Mouse (Mus musculus) embryonic facial prominence, embryonic 14.5 days (tissue): ENCODE measurements around the gene Sfrp2. TPM values are rescaled to one million over a fixed set of nuclear protein-coding genes. Genes with fewer than 3 reads are reported as not detected.

Source experiments
- ATAC-seq: fragments of 200-750 bp; cut with Nextera tagmentation; 2 replicates; pipeline ENCODE4 v1.8.0; 2017; ENCODE audit warnings: low read depth, moderate number of reproducible peaks, moderate TSS enrichment
- DNase-seq: peaks from one replicate; pipeline ENCODE4 v3.0.0-alpha.2; 2015; ENCODE audit warnings: low spot score
- H3K27ac ChIP-seq: fragments of 300-500 bp; sonication (generic); replicated peaks from 2 replicates; pipeline ENCODE4 v1.5.1; 2014; ENCODE audit warnings: low read depth, mild to moderate bottlenecking, low read length, moderate library complexity
- H3K27me3 ChIP-seq: fragments of 300-500 bp; sonication (generic); replicated peaks from 2 replicates; pipeline ENCODE4 v1.6.1; 2014; ENCODE audit warnings: low read length; ENCODE audit not compliant: control insufficient read depth, insufficient read depth
- H3K36me3 ChIP-seq: fragments of 300-500 bp; sonication (generic); 2 replicates; pipeline ENCODE4 v1.6.1; 2014; ENCODE audit warnings: low read length, mixed read lengths; ENCODE audit not compliant: control insufficient read depth, insufficient read depth
- H3K4me1 ChIP-seq: fragments of 300-500 bp; sonication (generic); 2 replicates; pipeline ENCODE4 v1.6.1; 2014; ENCODE audit warnings: antibody characterized with exemption, low read length; ENCODE audit not compliant: control insufficient read depth, insufficient read depth
- H3K4me2 ChIP-seq: fragments of 300-500 bp; sonication (generic); 2 replicates; pipeline ENCODE4 v1.6.1; 2014; ENCODE audit warnings: low read depth, mild to moderate bottlenecking, low read length, moderate library complexity, mixed read lengths
- H3K4me3 ChIP-seq: fragments of 300-500 bp; sonication (generic); 2 replicates; pipeline ENCODE4 v1.5.1; 2014; ENCODE audit warnings: low read depth, mild to moderate bottlenecking, low read length
- H3K9ac ChIP-seq: fragments of 300-500 bp; sonication (generic); 2 replicates; pipeline ENCODE4 v1.6.1; 2014; ENCODE audit warnings: low read depth, mild to moderate bottlenecking, low read length, moderate library complexity, mixed read lengths
- H3K9me3 ChIP-seq: fragments of 300-500 bp; sonication (generic); 2 replicates; pipeline ENCODE4 v1.6.1; 2016; ENCODE audit warnings: low read length; ENCODE audit not compliant: control insufficient read depth
- WGBS: fragments of 180-500 bp; shearing (Covaris S2); extraction: QIAGEN DNeasy Blood & Tissue Kit; methylation state at CpG from one replicate; pipeline ENCODE4 v1.1.7; 2014; 5-methylcytosine and 5-hydroxymethylcytosine counted together
- polyA plus RNA-seq: library from polyadenylated mRNA; unstranded; fragments of >200 nt; fragmentation: Nextera tagmentation; extraction: Ambion mirVana; gene quantifications from 2 replicates; pipeline ENCODE4 v1.2.1, GENCODE M21; 2014

The Sfrp2 gene
- polyA plus RNA-seq, 1 experiment from 2014 or later, result 605 TPM

DNA sequence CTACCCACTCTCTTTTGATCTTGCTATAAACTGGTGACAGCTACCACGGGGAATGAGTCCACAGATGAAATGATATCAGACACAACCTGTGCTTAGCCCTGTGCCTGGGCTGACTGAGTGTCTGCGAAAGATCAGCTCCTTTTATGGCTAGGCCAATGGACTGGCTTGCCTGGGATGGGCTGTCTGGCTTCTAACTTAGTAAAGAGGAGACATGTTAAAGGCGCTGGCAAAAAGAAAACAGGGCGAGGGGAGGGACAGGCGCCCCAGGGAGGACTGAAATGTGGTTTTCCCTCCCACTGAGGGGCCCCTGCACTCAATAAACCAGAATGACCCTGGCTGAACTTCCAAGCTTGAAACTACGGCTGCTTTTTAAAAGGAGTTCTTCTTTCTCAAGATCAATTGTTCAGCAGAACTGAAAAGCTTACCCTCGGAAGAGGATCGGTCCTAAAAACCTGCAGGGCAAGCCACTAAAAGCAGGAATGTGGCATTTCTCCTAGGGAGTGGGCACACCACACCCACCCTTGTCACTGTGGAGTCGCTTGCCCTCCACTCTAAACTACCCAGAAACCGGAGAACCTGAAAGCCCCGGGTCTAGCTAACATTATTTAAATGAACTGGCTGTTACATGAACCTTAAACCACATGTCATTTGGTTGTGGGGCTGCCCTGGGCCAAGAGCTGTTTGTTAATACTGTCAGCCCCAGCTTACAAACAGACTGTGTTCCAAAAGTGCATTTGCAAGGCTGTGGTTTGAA, 17.8 kb downstream of the Sfrp2 start:
- 9% methylated on average over 11 of the region's 11 CpGs for WGBS
- Histone ChIP-seq H3K9me3 (no peaks in the 10 kb centered on the region), H3K27me3 (no peaks in the 10 kb centered on the region), H3K4me1 (peaks cover 23% of the 10 kb centered on the region), H3K36me3 (no peaks in the 10 kb centered on the region), H3K4me2 (peak overlapping the region; percentile 40), H3K4me3 (no peak overlapping the region), H3K27ac (peak overlapping the region; percentile 67), H3K9ac (no peak overlapping the region)
- peak; percentile 77 for DNase-seq
- peak; percentile 73 for ATAC-seq

DNA sequence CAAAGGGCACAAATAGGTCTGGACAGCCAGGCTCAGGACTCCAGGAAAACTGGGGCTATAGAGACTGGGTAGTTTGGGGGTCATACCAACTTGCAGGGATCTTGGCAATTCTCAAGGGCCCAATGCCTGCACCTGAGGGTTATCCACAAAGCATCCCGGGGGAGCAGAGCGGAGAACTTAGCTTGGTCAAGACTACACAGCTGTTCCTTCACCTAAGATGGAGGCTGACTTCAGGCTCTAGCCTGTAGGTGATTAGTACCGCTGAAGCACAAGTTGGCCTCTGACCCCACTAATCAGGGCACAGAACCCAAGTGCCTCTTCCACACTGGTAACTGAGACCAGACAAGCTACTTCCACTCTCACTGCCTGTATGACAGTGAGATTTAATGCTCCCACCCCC, 18.6 kb downstream of the Sfrp2 start:
- ATAC-seq, result no peak
- WGBS, result 39% methylated on average over 3 of the region's 3 CpGs
- Histone ChIP-seq H3K27me3 (no peaks in the 10 kb centered on the region), H3K36me3 (no peaks in the 10 kb centered on the region), H3K9ac (no peak overlapping the region), H3K4me1 (peaks cover 28% of the 10 kb centered on the region), H3K9me3 (no peaks in the 10 kb centered on the region), H3K4me2 (peak overlapping the region; percentile 40), H3K27ac (peak overlapping the region; percentile 36; the same call in 1 of the 2 replicates), H3K4me3 (no peak overlapping the region)
- DNase-seq, result no peak

DNA sequence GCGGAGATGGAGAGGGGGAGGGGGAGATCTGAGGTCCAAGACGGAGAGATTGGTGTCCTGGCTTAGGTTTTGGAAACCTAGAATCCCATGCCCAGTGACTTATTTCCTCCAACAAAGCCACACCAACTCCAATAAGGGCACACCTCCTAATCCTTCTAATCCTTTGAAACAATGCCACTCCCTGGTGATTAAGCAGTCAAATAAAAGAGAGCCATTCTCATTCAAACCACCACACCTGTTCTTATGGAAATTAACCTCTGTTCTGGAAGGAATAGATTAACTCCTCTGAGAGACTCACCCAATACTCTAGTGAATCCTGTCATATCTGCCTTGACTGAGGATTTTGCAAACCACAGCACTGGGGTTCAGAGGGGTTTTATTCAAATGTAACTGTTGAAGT, 21.0 kb downstream of the Sfrp2 start:
- no peaks in the 10 kb centered on the region for H3K27me3 ChIP-seq
- H3K4me1 ChIP-seq, result peaks cover 31% of the 10 kb centered on the region
- H3K36me3 ChIP-seq, result no peaks in the 10 kb centered on the region
- WGBS, result 90% methylated on average over 2 of the region's 2 CpGs
- ATAC-seq, result no peak
- no peak overlapping the region for H3K4me3 ChIP-seq
- H3K4me2 ChIP-seq, result no peak overlapping the region
- no peak overlapping the region for H3K27ac ChIP-seq
- H3K9ac ChIP-seq, result no peak overlapping the region
- H3K9me3 ChIP-seq, result no peaks in the 10 kb centered on the region
- no peak for DNase-seq

DNA sequence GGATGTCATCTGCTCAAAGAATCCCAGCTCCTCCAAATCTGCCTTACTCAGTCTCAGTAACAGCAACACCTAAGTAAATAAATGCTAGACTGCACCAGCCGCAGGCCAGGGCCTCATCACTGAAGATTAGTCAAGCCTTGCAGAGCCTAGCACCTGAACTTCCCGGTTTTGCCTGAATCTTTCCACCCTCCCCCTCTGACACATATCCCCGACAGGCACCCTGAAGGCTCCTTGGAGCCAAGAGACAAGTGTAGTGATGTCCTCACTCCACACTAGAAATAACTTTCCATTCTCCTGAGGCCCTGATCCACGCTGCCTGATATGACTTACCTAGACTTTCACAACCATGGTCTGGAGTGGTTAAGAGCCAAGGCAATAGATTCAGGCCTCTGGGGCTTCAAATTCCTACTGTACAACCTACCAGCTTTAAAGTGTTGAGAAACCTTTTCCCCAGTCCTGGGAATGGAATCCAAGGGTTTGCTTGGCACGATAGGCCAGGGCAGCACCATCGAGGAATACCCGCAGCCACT, 21.7 kb downstream of the Sfrp2 start:
- 86% methylated on average over 7 of the region's 7 CpGs for WGBS
- ATAC-seq, result no peak
- no peaks in the 10 kb centered on the region for H3K9me3 ChIP-seq
- H3K27ac ChIP-seq, result no peak overlapping the region
- peaks cover 31% of the 10 kb centered on the region for H3K4me1 ChIP-seq
- no peak overlapping the region for H3K4me2 ChIP-seq
- H3K36me3 ChIP-seq, result no peaks in the 10 kb centered on the region
- H3K4me3 ChIP-seq, result no peak overlapping the region
- no peaks in the 10 kb centered on the region for H3K27me3 ChIP-seq
- H3K9ac ChIP-seq, result no peak overlapping the region
- no peak for DNase-seq

DNA sequence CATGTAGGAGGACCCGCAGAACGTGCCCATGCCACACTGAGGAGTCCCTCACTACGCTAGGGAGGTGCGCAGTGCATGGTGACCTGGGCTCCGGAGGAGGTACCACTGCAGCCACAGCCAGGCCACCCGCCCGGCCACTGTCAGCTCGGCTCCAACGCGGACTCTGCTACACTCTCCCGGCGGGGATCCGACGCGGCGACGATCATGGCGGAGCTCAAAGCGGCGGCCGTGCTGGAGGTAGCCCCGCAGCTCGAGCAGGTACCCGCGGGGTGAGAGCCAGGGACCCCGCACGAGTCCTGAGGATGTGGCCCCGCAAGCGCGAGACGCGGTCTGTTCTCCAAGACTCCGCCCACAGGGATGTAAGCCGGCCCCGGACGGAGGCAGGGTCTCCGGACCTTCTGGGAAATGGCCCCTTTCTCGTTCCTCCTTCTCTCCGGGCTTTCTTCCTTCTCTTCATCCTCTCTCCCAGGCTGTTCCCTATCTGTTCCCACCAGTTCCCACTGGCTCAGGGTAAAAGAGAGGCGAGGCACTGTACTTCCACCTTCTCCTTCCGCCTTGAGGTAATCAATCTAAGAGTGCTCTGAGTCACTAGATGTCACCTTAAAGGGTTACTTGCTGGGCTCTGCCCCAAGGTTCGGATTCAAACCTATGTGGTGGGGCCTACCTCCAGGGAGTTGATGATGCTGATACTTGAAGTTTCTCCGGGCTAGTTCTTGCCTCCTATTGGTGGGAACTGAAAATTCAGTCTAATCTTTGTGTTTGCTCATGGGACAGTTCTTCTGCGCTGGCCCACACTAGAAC, 23.7 kb downstream of the Sfrp2 start:
- H3K27ac ChIP-seq, result peak overlapping the region; percentile 61

DNA sequence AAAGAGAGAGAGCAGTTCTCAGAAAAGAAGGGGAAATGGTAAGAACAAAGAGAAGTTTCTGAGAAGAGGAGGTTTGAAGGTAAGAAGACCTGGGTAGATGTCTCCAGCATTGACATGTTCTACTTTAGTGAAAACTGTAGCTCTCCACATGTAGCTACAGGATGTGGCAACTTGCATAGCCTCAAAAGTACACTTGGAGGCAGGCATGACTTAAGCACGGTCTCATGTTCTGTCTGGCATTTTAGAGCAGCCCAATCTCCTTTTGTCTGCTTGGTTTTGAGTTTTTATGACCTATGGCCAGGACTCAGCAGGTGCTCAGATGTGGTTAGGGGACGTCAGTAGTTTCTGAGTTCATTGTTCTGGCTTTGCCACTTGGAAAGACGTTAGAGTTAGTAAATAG, 25.3 kb downstream of the Sfrp2 start:
- Histone ChIP-seq H3K27ac (no peak overlapping the region), H3K27me3 (no peaks in the 10 kb centered on the region), H3K9me3 (no peaks in the 10 kb centered on the region), H3K4me3 (no peak overlapping the region), H3K36me3 (no peaks in the 10 kb centered on the region), H3K4me2 (no peak overlapping the region), H3K9ac (no peak overlapping the region), H3K4me1 (0 out of 2 replicates have a peak, but pooled peaks cover 9% of the 10 kb centered on the region)
- ATAC-seq (no peak), DNase-seq (no peak)
- WGBS, result 66% methylated on average over 3 of the region's 3 CpGs

More for the DNA sequence above, 23.7 kb downstream of the Sfrp2 start:
- 2% methylated on average over 38 of the region's 44 CpGs for WGBS
- ATAC-seq (peak; percentile 76), DNase-seq (peak; percentile 72)
- H3K4me1 ChIP-seq, result peaks cover 12% of the 10 kb centered on the region
- H3K9ac ChIP-seq, result peak overlapping the region; percentile 83
- no peaks in the 10 kb centered on the region for H3K36me3 ChIP-seq
- H3K27me3 ChIP-seq, result no peaks in the 10 kb centered on the region
- peak overlapping the region; percentile 89 for H3K4me2 ChIP-seq
- peak overlapping the region; percentile 71 for H3K4me3 ChIP-seq
- no peaks in the 10 kb centered on the region for H3K9me3 ChIP-seq

DNA sequence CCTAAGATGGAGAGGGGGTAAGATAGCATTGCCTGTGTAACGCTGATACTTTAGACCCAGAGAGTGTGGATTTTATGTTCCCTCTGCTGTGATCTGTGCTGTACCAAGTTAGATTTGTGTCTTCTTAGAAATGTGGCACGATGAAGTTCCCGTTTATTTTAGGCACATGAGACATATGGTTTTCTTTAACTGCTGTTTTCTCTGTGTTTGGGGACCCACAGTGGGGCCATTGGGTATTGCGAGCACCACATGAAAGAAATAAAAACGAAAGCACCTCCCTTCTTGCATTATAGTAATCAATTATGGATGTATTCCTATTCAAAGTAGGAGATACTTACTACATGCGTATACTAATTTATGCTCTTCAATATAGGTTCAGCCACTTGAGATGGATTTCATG, 31.0 kb downstream of the Sfrp2 start:
- 39% methylated on average over 6 of the region's 6 CpGs for WGBS
- H3K27ac ChIP-seq, result no peak overlapping the region
- ATAC-seq, result no peak
- H3K27me3 ChIP-seq, result no peaks in the 10 kb centered on the region
- no peak overlapping the region for H3K4me2 ChIP-seq
- no peak overlapping the region for H3K9ac ChIP-seq
- H3K4me1 ChIP-seq, result no peaks in the 10 kb centered on the region
- H3K4me3 ChIP-seq, result no peak overlapping the region
- no peak for DNase-seq
- no peaks in the 10 kb centered on the region for H3K36me3 ChIP-seq
- H3K9me3 ChIP-seq, result 0 out of 2 replicates have a peak, but pooled peaks cover 5% of the 10 kb centered on the region

- H3K9ac ChIP-seq, result no peak overlapping the region
- H3K4me1 ChIP-seq, result no peaks in the 10 kb centered on the region
- 0 out of 2 replicates have a peak overlapping the region, but pooled peaks have one; percentile 6 for H3K27ac ChIP-seq
- H3K9me3 ChIP-seq, result 0 out of 2 replicates have a peak, but pooled peaks cover 5% of the 10 kb centered on the region
- peak; percentile 86 for ATAC-seq
- no peak overlapping the region for H3K4me3 ChIP-seq
- no peaks in the 10 kb centered on the region for H3K27me3 ChIP-seq
- peak; percentile 76 for DNase-seq
- 3% methylated on average over 10 of the region's 10 CpGs for WGBS
- no peaks in the 10 kb centered on the region for H3K36me3 ChIP-seq
- peak overlapping the region; percentile 9; the same call in 1 of the 2 replicates for H3K4me2 ChIP-seq
Measured at GRCm38 (mm10) chr3:83797828-83798227, 31.7 kb downstream of the Sfrp2 start.
